Mouse (Mus musculus) gastrocnemius, adult 8-10 months (tissue): ENCODE results near the gene Mov10. TPM values are rescaled to one million over a fixed set of nuclear protein-coding genes. Genes with fewer than 3 reads are reported as not detected.
"Not testable (repeated sequence)": the region's sequence is repeated elsewhere in the genome, so short reads cannot be mapped to it uniquely, and the experiment has no call there.

Experiments used
- DNase-seq, 2 experiments: peaks; one replicate each; pipeline ENCODE4 v3.0.0; 2022; ENCODE audit warnings: low spot score in 2 of 2
- total RNA-seq, 4 experiments: library from RNA; stranded (reverse); gene quantifications; 2 replicates each; pipeline ENCODE4 v1.2.4; 2022

Gene Mov10
- total RNA-seq = under 1 TPM; 0.32 to 0.92 (median 0.54) TPM

GRCm38 (mm10) chr3:104817991-104818748 lies at the start of gene Mov10:
TSS of gene Mov10 (minus strand) at chr3:104818563.
- DNase-seq = peak; percentile 25 to 39

GRCm38 (mm10) chr3:104866674-104867073 lies 48.3 kb upstream of the Mov10 start:
- not testable (repeated sequence) for DNase-seq

DNA sequence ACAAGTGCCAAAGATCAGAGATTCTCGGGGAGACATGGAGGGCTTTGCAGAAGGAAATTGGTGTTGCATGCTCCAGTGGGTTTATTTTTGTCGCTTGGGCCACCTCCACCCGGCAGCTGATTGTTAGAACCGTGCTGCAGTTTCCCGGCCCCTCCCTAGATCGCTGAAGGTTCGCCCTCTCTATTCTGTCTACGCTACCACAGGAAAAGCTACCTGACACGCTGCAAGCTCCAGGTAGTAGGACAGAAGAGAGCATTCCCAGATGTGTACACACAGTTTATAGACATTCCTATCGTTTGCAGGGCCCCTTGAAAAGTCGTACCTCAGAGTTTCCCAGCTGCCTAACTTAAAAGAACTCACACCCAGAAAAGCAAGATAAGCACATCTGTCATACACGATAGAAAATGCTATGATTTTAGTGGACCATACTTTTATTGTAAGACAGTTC lies 47.0 kb upstream of the Mov10 start:
- DNase-seq = no peak

DNA sequence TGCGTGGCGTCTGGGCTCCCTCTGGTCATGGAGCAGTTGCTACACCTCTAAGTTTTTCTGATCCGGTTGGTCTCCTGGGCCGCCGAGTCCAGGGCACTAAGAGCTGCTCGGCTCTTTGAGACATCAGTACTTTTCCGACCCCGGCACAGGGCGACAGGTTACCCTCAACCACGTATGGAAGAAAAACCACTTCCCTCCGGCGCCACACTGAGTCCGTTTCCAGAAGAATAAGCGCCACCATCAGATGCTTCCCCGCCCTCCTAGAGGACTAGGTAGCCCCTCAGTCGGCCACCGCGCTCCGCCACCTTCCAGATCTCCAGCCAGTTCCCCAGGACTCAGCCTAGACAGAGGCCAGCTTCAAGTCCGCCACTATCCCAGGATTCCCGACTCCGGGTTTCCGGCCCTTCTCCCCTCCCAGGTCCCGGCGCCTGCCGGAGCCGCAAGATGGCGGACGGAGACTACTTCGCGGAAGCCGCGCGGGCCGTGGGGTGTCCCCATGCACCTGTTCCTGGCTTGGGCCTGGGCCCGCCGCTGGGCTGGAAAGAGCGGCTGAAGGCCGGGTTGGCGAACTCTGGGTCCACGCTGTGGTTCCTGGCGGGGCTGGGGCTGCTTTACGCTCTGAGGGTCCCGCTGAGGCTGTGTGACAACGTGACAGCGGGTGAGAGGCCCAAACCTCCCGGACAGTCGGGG lies 46.4 kb upstream of the Mov10 start:
- DNase-seq = peak; percentile 72 to 83

GRCm38 (mm10) chr3:104863786-104864650 lies 45.7 kb upstream of the Mov10 start, which contains the start of the genes St7l and Capza1:
TSS of gene St7l (plus strand) at chr3:104864005.
TSS of gene Capza1 (minus strand) at chr3:104864505.
- peak; percentile 73 to 85 for DNase-seq

DNA sequence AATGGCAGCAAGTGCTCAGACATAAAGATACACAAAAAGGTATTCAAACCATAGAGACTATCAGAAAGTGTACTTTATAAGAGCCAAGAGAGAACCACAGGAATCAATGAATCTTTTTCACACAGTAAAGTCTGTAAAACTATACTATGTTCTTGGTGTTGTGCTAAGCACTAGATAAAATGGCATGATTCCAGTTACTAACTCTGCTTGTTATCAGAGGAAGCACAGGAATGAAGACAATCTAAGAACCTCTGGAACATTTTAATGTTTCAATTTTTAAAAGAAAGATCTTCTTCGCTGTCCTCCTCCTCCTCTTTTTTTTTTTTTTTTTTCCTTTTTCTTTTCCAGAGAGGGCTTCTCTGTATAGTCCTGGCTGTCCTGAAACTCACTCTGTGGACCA lies 40.2 kb upstream of the Mov10 start:
- DNase-seq = no peak

- DNase-seq = no peak
Observed at GRCm38 (mm10) chr3:104856106-104856505, 37.7 kb upstream of the Mov10 start.

DNA sequence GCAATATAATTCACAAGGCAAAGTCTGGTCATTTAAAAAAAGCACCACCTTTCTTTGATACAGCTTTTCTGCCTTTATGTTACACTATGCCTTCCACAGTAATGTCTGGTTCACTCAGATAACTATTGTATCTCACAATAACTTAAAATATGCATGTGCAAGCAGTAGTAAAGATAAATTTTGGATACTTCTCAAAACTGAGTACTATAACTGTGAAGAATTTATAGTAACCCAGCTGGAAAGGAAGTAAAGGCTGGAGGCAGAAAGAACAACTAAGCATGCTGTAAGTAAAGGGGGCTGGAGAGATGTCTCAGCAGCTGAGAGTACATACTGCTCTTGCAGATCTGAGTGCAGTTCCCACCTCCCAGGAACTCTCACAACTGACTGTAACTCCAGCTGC lies 36.5 kb upstream of the Mov10 start:
- no peak for DNase-seq

GRCm38 (mm10) chr3:104854465-104854864 lies 36.1 kb upstream of the Mov10 start:
- DNase-seq = no peak

- DNase-seq = peak; percentile 32 to 54
Observed at GRCm38 (mm10) chr3:104846601-104847000, 28.2 kb upstream of the Mov10 start.

DNA sequence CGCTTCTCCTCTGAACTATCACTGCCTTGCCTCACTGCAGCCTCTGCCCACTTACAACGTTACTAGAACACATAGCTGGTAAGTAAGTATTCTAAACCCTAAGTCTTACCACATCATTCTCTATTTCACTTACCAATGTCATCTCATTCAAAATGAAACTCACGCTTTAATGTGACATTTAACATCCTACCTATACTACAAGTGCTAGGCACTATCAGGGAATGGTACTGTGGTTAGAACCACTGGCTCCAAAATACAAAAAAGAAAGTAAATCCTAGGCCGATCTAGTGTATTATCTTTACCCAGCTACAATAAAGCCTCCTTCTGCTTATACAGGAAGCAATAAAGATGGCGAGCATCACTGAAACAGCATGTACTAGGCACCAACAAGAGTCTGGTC lies 22.7 kb upstream of the Mov10 start:
- DNase-seq = no peak

GRCm38 (mm10) chr3:104835797-104836196 lies 17.4 kb upstream of the Mov10 start:
- no peak for DNase-seq

GRCm38 (mm10) chr3:104822413-104822812 lies 4.0 kb upstream of the Mov10 start:
- no peak for DNase-seq

GRCm38 (mm10) chr3:104820426-104820825 lies 2.1 kb upstream of the Mov10 start:
- DNase-seq = no peak

- DNase-seq = no peak
Observed at GRCm38 (mm10) chr3:104818749-104819134, 379 bp upstream of the Mov10 start.

GRCm38 (mm10) chr3:104817481-104817990 lies 827 bp downstream of the Mov10 start:
- DNase-seq = peak in 1 of 2 experiments; percentile 36

- DNase-seq = no peak
Observed at GRCm38 (mm10) chr3:104816130-104816529, 2.2 kb downstream of the Mov10 start.

DNA sequence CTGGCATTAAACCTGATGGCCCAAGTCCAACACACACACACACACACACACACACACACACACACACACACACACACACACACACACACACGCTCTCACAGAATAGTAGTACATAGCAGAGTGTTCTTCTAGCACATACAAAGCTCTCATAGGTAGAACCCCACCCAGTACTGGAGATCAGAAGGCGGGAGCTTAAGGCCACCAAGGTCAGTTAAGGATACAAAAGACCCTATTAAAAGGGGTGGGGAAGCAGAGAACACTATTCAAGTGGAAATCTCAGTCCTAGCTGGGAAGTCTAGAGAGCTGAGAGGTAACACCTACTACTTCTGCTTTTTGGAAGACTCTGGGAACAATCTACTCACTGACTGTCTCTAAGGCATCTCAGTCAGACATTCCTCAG lies 3.0 kb downstream of the Mov10 start:
- no peak for DNase-seq

DNA sequence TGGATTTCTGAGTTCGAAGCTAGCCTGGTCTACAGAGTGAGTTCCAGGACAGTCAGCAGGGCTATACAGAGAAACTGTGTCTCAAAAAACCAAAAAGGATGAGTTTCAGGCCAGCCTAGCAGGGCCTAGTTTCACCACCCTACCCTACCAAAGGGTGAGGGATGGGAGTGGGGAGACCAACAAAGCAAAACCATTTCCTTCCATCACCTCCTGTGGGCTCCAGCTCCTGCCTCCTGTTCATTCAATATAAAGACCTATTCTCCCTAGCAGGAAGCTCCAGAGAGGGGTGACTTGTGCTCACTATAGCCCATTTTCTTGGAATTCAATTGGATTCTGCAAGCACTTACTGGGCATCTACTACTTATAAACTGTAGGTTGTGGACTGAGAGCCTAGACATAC lies 3.6 kb downstream of the Mov10 start:
- no peak for DNase-seq

GRCm38 (mm10) chr3:104813227-104813626 lies 5.1 kb downstream of the Mov10 start:
- not testable (repeated sequence) for DNase-seq

GRCm38 (mm10) chr3:104812254-104812653 lies 6.1 kb downstream of the Mov10 start:
- DNase-seq = no peak
